Mouse (Mus musculus) hindbrain, postnatal 0 days (tissue): ENCODE results near the gene Kcnk13. TPM values are rescaled to one million over a fixed set of nuclear protein-coding genes. Genes with fewer than 3 reads are reported as not detected.

Source experiments
- ATAC-seq: fragments of 200-750 bp; cut with Nextera tagmentation; 2 replicates; pipeline ENCODE4 v1.8.0; 2017; ENCODE audit warnings: mild to moderate bottlenecking, moderate TSS enrichment, moderate library complexity
- DNase-seq: peaks from one replicate; pipeline ENCODE4 v3.0.0-alpha.2; 2015; ENCODE audit warnings: low spot score
- H3K27ac ChIP-seq: fragments of 300-500 bp; sonication (generic); 2 replicates; pipeline ENCODE4 v1.5.1; 2014; ENCODE audit warnings: mild to moderate bottlenecking
- H3K27me3 ChIP-seq: fragments of 300-500 bp; sonication (generic); 2 replicates; pipeline ENCODE4 v1.6.1; 2014; ENCODE audit warnings: low read length, mixed read lengths; ENCODE audit not compliant: insufficient read depth
- H3K36me3 ChIP-seq: fragments of 300-500 bp; sonication (generic); 2 replicates; pipeline ENCODE4 v1.6.1; 2014; ENCODE audit warnings: low read length, mixed read lengths; ENCODE audit not compliant: insufficient read depth
- H3K4me1 ChIP-seq: fragments of 300-500 bp; sonication (generic); 2 replicates; pipeline ENCODE4 v1.6.1; 2014; ENCODE audit warnings: antibody characterized with exemption, low read length, mixed read lengths; ENCODE audit not compliant: insufficient read depth
- H3K4me2 ChIP-seq: fragments of 300-500 bp; sonication (generic); 2 replicates; pipeline ENCODE4 v1.6.1; 2014; ENCODE audit warnings: low read depth, mild to moderate bottlenecking, low read length, moderate library complexity, mixed read lengths
- H3K4me3 ChIP-seq: fragments of 300-500 bp; sonication (generic); 2 replicates; pipeline ENCODE4 v1.5.1; 2014; ENCODE audit warnings: low read length
- H3K9ac ChIP-seq: fragments of 300-500 bp; sonication (generic); replicated peaks from 2 replicates; pipeline ENCODE4 v1.6.1; 2014; ENCODE audit warnings: mild to moderate bottlenecking, low read length, moderate library complexity, mixed read lengths
- H3K9me3 ChIP-seq: fragments of 300-500 bp; sonication (generic); 2 replicates; pipeline ENCODE4 v1.6.1; 2016; ENCODE audit warnings: low read length, mixed read lengths
- CTCF ChIP-seq: IDR thresholded peaks from 2 replicates; pipeline ENCODE4 v1.5.1; 2016; ENCODE audit warnings: antibody characterized with exemption, control low read depth, low read depth
- WGBS: fragments of 180-500 bp; shearing (Covaris S2); extraction: QIAGEN DNeasy Blood & Tissue Kit; methylation state at CpG from one replicate; pipeline ENCODE4 v1.1.7; 2014; 5-methylcytosine and 5-hydroxymethylcytosine counted together
- microRNA-seq, 2 experiments: library from miRNA; unstranded; fragments of <30 nt; microRNA quantifications; one replicate each; pipeline ENCODE4; 2016
- polyA plus RNA-seq: library from polyadenylated mRNA; unstranded; fragments of >200 nt; fragmentation: Nextera tagmentation; extraction: Ambion mirVana; gene quantifications from 2 replicates; pipeline ENCODE4 v1.2.1, GENCODE M21; 2015
- total RNA-seq: library from RNA; depleted of rRNA; stranded (reverse); fragments of >200 nt; gene quantifications from 2 replicates; pipeline ENCODE4 v1.2.3, GENCODE M21; 2014; rRNA removed

Kcnk13 gene
- total and polyA plus RNA-seq, 2 experiments from 2014 or later: 1.8 to 1.9 TPM

- DNase-seq: peak; percentile 94
- peak within 1 kb of the TSS; percentile 72 for H3K4me3 ChIP-seq
- WGBS: under 1% methylated on average over 58 of the region's 58 CpGs
- peaks cover 10% of the 10 kb centered on the region for H3K4me1 ChIP-seq
- no peaks in the 10 kb centered on the region for H3K27me3 ChIP-seq
- no peaks in the 10 kb centered on the region for H3K9me3 ChIP-seq
- peak within 1 kb of the TSS; percentile 87 for H3K9ac ChIP-seq
- ATAC-seq: peak; percentile 90
- H3K27ac ChIP-seq: peak within 1 kb of the TSS; percentile 90
- TF ChIP-seq CTCF: peak; percentile 22; the same call in 1 of the 2 replicates
- peak within 1 kb of the TSS; percentile 78 for H3K4me2 ChIP-seq
- peaks cover 18% of the 10 kb centered on the region; the same call in 1 of the 2 replicates for H3K36me3 ChIP-seq
Observed at GRCm38 (mm10) chr12:100109986-100110696, 145.8 kb downstream of the Kcnk13 start, which contains the start of gene Psmc1. Gene Psmc1 (plus strand): TSS chr12:100110154.

Small RNA genes within 50 kb of the gene (microRNA-seq; reads per million reads assigned to microRNA genes)
- 0 reads per million in 2 experiments for gene Gm23291

Other genes starting within 250 kb of the Kcnk13 start
- gene Efcab11, start 80.1 kb upstream of the Kcnk13 start, total RNA-seq: 4.7 and 4.8 TPM in 2 replicates
- 4.3 and 5.5 TPM in 2 replicates for gene Efcab11, start 80.1 kb upstream of the Kcnk13 start, polyA plus RNA-seq
- gene Tdp1, start 80.0 kb upstream of the Kcnk13 start, total RNA-seq: 14.2 and 14.6 TPM in 2 replicates
- 35.1 and 36.2 TPM in 2 replicates for gene Tdp1, start 80.0 kb upstream of the Kcnk13 start, polyA plus RNA-seq
- gene Psmc1, start 145.7 kb downstream of the Kcnk13 start, total RNA-seq: 64.4 and 89.0 TPM in 2 replicates
- 275 and 295 TPM in 2 replicates for gene Psmc1, start 145.7 kb downstream of the Kcnk13 start, polyA plus RNA-seq
- 20.2 and 20.5 TPM in 2 replicates for gene Nrde2, start 195.2 kb downstream of the Kcnk13 start, total RNA-seq
- gene Nrde2, start 195.2 kb downstream of the Kcnk13 start, polyA plus RNA-seq: 11.8 and 13.6 TPM in 2 replicates
- gene Calm1, start 234.9 kb downstream of the Kcnk13 start, total RNA-seq: 1,139 and 1,416 TPM in 2 replicates
- gene Calm1, start 234.9 kb downstream of the Kcnk13 start, polyA plus RNA-seq: 4,078 and 4,190 TPM in 2 replicates